ENCODE assay signal across 8 mouse cellular contexts in the genomic region with DNA sequence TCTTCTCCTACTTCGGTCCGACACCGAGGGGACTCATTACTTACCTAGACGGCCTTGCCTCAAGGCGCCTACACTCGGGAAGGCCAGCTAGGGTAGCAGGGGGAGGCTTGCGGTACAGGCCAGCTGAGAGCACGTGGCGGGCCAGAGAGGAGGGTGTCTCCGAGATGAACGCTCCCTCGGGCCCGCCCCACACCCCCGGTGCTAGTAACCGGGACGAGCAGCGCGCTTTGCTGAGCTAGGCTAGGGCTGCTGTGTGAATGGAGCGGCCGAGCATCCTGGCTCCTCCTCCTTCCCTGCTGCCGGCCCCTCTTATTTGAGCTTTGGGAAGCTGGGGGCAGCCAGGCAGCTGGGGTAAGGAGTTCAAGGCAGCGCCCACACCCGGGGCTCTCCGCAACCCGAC. TPM values are rescaled to one million over a fixed set of nuclear protein-coding genes. Genes with fewer than 3 reads are reported as not detected.
A peak's percentile ranks its signal among the peaks of the same experiment; 100 is the strongest.
DNase-seq lines count a peak whose midpoint lies in the region; ATAC-seq lines count a peak whose summit lies in the region.

A gene (plus strand): TSS at position 251 of the 400 bp plus-strand sequence.

- H3K27me3 ChIP-seq in forebrain, embryonic 12.5 days = peaks cover 99% of the 10 kb centered on the region
- H3K27me3 ChIP-seq in hindbrain, embryonic 15.5 days = peaks cover 84% of the 10 kb centered on the region
- peaks cover 99% of the 10 kb centered on the region for H3K27me3 ChIP-seq in liver, embryonic 11.5 days (replicated peaks; ENCODE audit: control insufficient read depth, insufficient read depth, low read length)

- no peaks in the 10 kb centered on the region for H3K9me3 ChIP-seq in forebrain, embryonic 12.5 days
- H3K9me3 ChIP-seq in hindbrain, embryonic 15.5 days = no peaks in the 10 kb centered on the region
- H3K9me3 ChIP-seq in liver, embryonic 11.5 days (ENCODE audit: control insufficient read depth, low read length) = no peaks in the 10 kb centered on the region

- WGBS in forebrain, embryonic 12.5 days = under 1% methylated on average over 21 of the region's 25 CpGs
- WGBS in hindbrain, embryonic 15.5 days = 0% methylated on average over 19 of the region's 25 CpGs
- 2% methylated on average over 25 of the region's 25 CpGs for WGBS in liver, embryonic 11.5 days

- no peak within 1 kb of the TSS for H3K9ac ChIP-seq in forebrain, embryonic 12.5 days
- no peak within 1 kb of the TSS for H3K9ac ChIP-seq in hindbrain, embryonic 15.5 days
- peak within 1 kb of the TSS; percentile 53 for H3K9ac ChIP-seq in liver, embryonic 11.5 days (ENCODE audit: low read depth, low read length)

- no peaks in the 10 kb centered on the region for H3K36me3 ChIP-seq in forebrain, embryonic 12.5 days (replicated peaks)
- no peaks in the 10 kb centered on the region for H3K36me3 ChIP-seq in hindbrain, embryonic 15.5 days
- no peaks in the 10 kb centered on the region for H3K36me3 ChIP-seq in liver, embryonic 11.5 days (ENCODE audit: control insufficient read depth, insufficient read depth, low read length)

- peak within 1 kb of the TSS; percentile 45 for H3K4me2 ChIP-seq in forebrain, embryonic 12.5 days
- H3K4me2 ChIP-seq in hindbrain, embryonic 15.5 days = peak within 1 kb of the TSS; percentile 26
- H3K4me2 ChIP-seq in liver, embryonic 11.5 days = peak within 1 kb of the TSS; percentile 57

- H3K27ac ChIP-seq in forebrain, embryonic 12.5 days = no peak within 1 kb of the TSS
- H3K27ac ChIP-seq in hindbrain, embryonic 15.5 days (replicated peaks) = no peak within 1 kb of the TSS
- peak within 1 kb of the TSS; percentile 77 for H3K27ac ChIP-seq in liver, embryonic 11.5 days (ENCODE audit: low read depth, low read length)

- ATAC-seq in cerebellum, adult (ENCODE audit: insufficient number of reproducible peaks, low FRiP score, low TSS enrichment) = no peak
- ATAC-seq in forebrain, embryonic 12.5 days (ENCODE audit: low FRiP score) = peak; percentile 49; the same call in 1 of the 2 replicates
- ATAC-seq in hindbrain, embryonic 15.5 days (ENCODE audit: low FRiP score, low read depth) = peak; percentile 12; the same call in 1 of the 2 replicates
- ATAC-seq in liver, embryonic 11.5 days (replicated peaks; ENCODE audit: low FRiP score) = peak; percentile 46

- DNase-seq in cerebellum, postnatal 10 days = peak; percentile 30 to 37
- DNase-seq in liver, embryonic 11.5 days (ENCODE audit: low spot score) = no peak
- DNase-seq in retina, embryonic 14.5 days (ENCODE audit: low spot score) = peak; percentile 60
- no peak for DNase-seq in thymus, postnatal 0 days (ENCODE audit: low spot score)
- no peak for DNase-seq in right cerebral cortex, postnatal 14 days

- peak within 1 kb of the TSS; percentile 31 for H3K4me3 ChIP-seq in forebrain, embryonic 12.5 days (replicated peaks)
- H3K4me3 ChIP-seq in hindbrain, embryonic 15.5 days = peak within 1 kb of the TSS; percentile 6; the same call in 1 of the 2 replicates
- peak within 1 kb of the TSS; percentile 50 for H3K4me3 ChIP-seq in liver, embryonic 11.5 days (ENCODE audit: low read depth, low read length)

- H3K4me1 ChIP-seq in forebrain, embryonic 12.5 days = peaks cover 24% of the 10 kb centered on the region
- peaks cover 19% of the 10 kb centered on the region; the same call in 1 of the 2 replicates for H3K4me1 ChIP-seq in hindbrain, embryonic 15.5 days (replicated peaks)
- peaks cover 4% of the 10 kb centered on the region for H3K4me1 ChIP-seq in liver, embryonic 11.5 days (replicated peaks; ENCODE audit: control insufficient read depth, insufficient read depth, low read length)

RNA-seq across cellular contexts. Expression of the gene that starts here (rescaled TPM):
- polyA plus RNA-seq in forebrain, embryonic 12.5 days (2016; fragmentation: Nextera tagmentation; extraction: Ambion mirVana) = 0.37 TPM in 1 of 2 replicates, not detected in the other
- polyA plus RNA-seq in hindbrain, embryonic 15.5 days (2015; fragmentation: Nextera tagmentation; extraction: Ambion mirVana) = 0.51 and 1.0 TPM in 2 replicates
- 19.6 and 21.3 TPM in 2 replicates for polyA plus RNA-seq in liver, embryonic 11.5 days (2014; fragmentation: Nextera tagmentation; extraction: Ambion mirVana)
- polyA plus RNA-seq in thymus, postnatal 0 days (2015; fragmentation: Nextera tagmentation; extraction: Ambion mirVana) = 0.17 and 0.20 TPM in 2 replicates

Comparison
In these comparisons a context has a peak if more than half of its experiments do, and no peak if none do; other contexts are left out.
1. RNA of the gene that starts here (polyA plus RNA-seq): 19.6 to 21.3 TPM in liver, embryonic 11.5 days; 0.51 to 1.0 TPM in hindbrain, embryonic 15.5 days, 0.17 to 0.20 TPM in thymus, postnatal 0 days and 0.37 TPM in forebrain, embryonic 12.5 days; every median in the first group is over 10 times any median in the second.
2. Peak in ATAC-seq, H3K4me3 ChIP-seq and H3K4me2 ChIP-seq in forebrain, embryonic 12.5 days; RNA of the gene not detected or under 1 TPM.
3. DNase-seq: peak in cerebellum, postnatal 10 days (2 of 2) and retina, embryonic 14.5 days (single experiment); none in liver, embryonic 11.5 days (single experiment), thymus, postnatal 0 days (single experiment) and right cerebral cortex, postnatal 14 days (single experiment).
4. Peak in every context shown above with its lines, with median percentiles within 50 percentile points of each other: H3K4me2 ChIP-seq and H3K4me3 ChIP-seq.